Mouse (Mus musculus) lung, adult 2 months (tissue): ENCODE measurements at regions not wholly inside any gene's neighbourhood (a gene's known extent, or its start where the extent isn't known, plus 50 kb on each side); places are given as distances from the start of the nearest gene placed in this dataset.

Experiments used
- CTCF ChIP-seq: fragments of 200-500 bp; IDR thresholded peaks from 2 replicates; pipeline ENCODE4 v1.5.1; 2011; ENCODE audit warnings: mild to moderate bottlenecking, low read length, control low read depth; ENCODE audit not compliant: insufficient read depth
- POLR2A ChIP-seq: fragments of 200-500 bp; IDR thresholded peaks from 2 replicates; pipeline ENCODE4 v1.6.1; 2011; ENCODE audit warnings: low read depth, mild to moderate bottlenecking, control low read depth, low read length, borderline replicate concordance; ENCODE audit errors: extremely low read depth

GRCm38 (mm10) chr9:34279906-34280305 lies 205.8 kb upstream of the Kirrel3 start:
- TF ChIP-seq POLR2A (no peak), CTCF (no peak)
